Mouse (Mus musculus): ENCODE results near the gene Ttc13. TPM values are rescaled to one million over a fixed set of nuclear protein-coding genes. Genes with fewer than 3 reads are reported as not detected.

Ttc13 gene
- polyA plus RNA-seq, 1 experiment from 2014 or later = 34.7 TPM

DNA sequence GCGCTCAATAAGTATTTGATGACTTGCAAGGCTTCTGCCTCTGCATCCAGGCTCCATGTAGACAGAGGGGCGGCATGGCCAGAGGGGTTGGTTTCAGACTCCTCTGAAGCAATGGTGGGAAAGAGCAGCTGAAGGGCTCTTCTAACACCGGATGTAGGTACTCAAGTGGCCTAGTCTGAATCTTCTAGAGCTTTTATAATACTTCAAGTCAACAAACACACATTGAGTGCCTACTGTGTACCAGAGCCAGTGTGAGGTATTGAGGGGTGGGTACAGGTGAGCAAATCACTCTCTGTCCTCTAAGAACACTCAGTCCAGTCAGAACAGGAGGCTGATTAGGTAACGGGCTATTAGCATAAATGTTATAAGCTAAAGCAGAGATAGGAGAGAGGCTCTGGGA lies 30.1 kb downstream of the Ttc13 start:
- Histone ChIP-seq H3K4me3 (ENCODE audit: low read length) (no peak overlapping the region), H3K27ac (ENCODE audit: low read length) (no peak overlapping the region), H3K9ac (ENCODE audit: low read depth, low read length) (no peak overlapping the region), H3K27me3 (replicated peaks; ENCODE audit: control insufficient read depth, insufficient read depth, low read length) (no peaks in the 10 kb centered on the region), H3K36me3 (ENCODE audit: control insufficient read depth, insufficient read depth, low read length) (peaks cover 12% of the 10 kb centered on the region), H3K9me3 (ENCODE audit: control insufficient read depth, low read length) (no peaks in the 10 kb centered on the region), H3K4me2 (ENCODE audit: low read depth, low read length) (no peak overlapping the region), H3K4me1 (ENCODE audit: control insufficient read depth, insufficient read depth, low read length) (peaks cover 11% of the 10 kb centered on the region)
- no peak for ATAC-seq
- WGBS = 94% methylated on average over 4 of the region's 4 CpGs

- no peak overlapping the region for H3K4me3 ChIP-seq (ENCODE audit: low read length)
- WGBS = 85% methylated on average over 13 of the region's 13 CpGs
- no peaks in the 10 kb centered on the region for H3K4me1 ChIP-seq (ENCODE audit: control insufficient read depth, insufficient read depth, low read length)
- no peaks in the 10 kb centered on the region for H3K27me3 ChIP-seq (replicated peaks; ENCODE audit: control insufficient read depth, insufficient read depth, low read length)
- H3K4me2 ChIP-seq (ENCODE audit: low read depth, low read length) = no peak overlapping the region
- H3K36me3 ChIP-seq (ENCODE audit: control insufficient read depth, insufficient read depth, low read length) = peaks cover 13% of the 10 kb centered on the region; the same call in 1 of the 2 replicates
- no peak overlapping the region for H3K9ac ChIP-seq (ENCODE audit: low read depth, low read length)
- no peaks in the 10 kb centered on the region for H3K9me3 ChIP-seq (ENCODE audit: control insufficient read depth, low read length)
- ATAC-seq = no peak
- H3K27ac ChIP-seq (ENCODE audit: low read length) = no peak overlapping the region
These were observed 32.9 kb downstream of the Ttc13 start for GRCm38 (mm10) chr8:124688899-124689298.

- WGBS = 87% methylated on average over 10 of the region's 10 CpGs
These were observed 39.6 kb downstream of the Ttc13 start for GRCm38 (mm10) chr8:124682218-124682617.

DNA sequence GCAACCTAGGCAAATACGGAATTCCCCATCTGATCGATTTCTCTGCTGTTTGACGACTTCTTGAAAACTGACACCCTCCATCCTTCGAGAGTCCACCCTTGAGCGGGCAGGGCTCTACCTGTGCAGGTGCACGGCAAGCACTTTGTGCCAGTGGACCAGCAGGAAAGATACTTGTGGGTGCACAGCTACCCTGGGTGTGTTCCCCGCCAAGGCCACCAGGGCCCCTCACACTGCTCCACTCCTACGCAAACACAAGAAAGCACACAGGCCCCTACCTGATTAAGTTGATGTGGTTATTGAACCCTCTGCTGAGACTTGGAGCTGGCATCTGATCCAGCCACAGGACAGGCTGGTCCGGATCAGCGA lies 40.0 kb downstream of the Ttc13 start:
- ATAC-seq = no peak
- Histone ChIP-seq H3K4me1 (ENCODE audit: control insufficient read depth, insufficient read depth, low read length) (no peaks in the 10 kb centered on the region), H3K27ac (ENCODE audit: low read length) (no peak overlapping the region), H3K9me3 (ENCODE audit: control insufficient read depth, low read length) (no peaks in the 10 kb centered on the region), H3K9ac (ENCODE audit: low read depth, low read length) (no peak overlapping the region), H3K27me3 (replicated peaks; ENCODE audit: control insufficient read depth, insufficient read depth, low read length) (no peaks in the 10 kb centered on the region), H3K36me3 (ENCODE audit: control insufficient read depth, insufficient read depth, low read length) (peaks cover 16% of the 10 kb centered on the region), H3K4me3 (ENCODE audit: low read length) (no peak overlapping the region), H3K4me2 (ENCODE audit: low read depth, low read length) (no peak overlapping the region)
- 73% methylated on average over 10 of the region's 10 CpGs for WGBS

More at GRCm38 (mm10) chr8:124682218-124682617, 39.6 kb downstream of the Ttc13 start:
- Histone ChIP-seq H3K36me3 (ENCODE audit: control insufficient read depth, insufficient read depth, low read length) (peaks cover 16% of the 10 kb centered on the region), H3K27ac (ENCODE audit: low read length) (no peak overlapping the region), H3K9ac (ENCODE audit: low read depth, low read length) (no peak overlapping the region), H3K4me1 (ENCODE audit: control insufficient read depth, insufficient read depth, low read length) (no peaks in the 10 kb centered on the region), H3K9me3 (ENCODE audit: control insufficient read depth, low read length) (no peaks in the 10 kb centered on the region), H3K4me3 (ENCODE audit: low read length) (no peak overlapping the region), H3K27me3 (replicated peaks; ENCODE audit: control insufficient read depth, insufficient read depth, low read length) (no peaks in the 10 kb centered on the region), H3K4me2 (ENCODE audit: low read depth, low read length) (no peak overlapping the region)
- ATAC-seq = no peak

GRCm38 (mm10) chr8:124681077-124681791 lies 40.5 kb downstream of the Ttc13 start:
- no peak for ATAC-seq

DNA sequence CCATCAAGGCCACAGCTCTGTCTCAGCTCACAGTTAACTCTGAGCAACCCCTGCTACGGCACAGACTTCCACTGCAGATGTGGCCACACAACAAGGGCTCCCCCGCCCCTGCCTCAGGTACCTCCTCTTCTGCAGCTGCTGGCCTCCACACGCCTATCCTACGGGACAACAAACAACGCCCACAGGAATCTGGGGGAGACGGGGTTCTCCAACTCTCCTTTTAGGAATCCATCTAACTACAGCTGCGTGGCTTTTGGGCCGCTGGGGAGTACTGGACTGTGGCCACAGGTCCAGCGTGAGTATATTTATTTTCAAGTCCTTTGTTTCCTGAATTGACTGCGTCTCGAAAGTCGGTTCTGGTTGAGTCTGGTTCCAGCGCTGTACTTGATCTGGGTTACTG lies 43.5 kb downstream of the Ttc13 start:
- Histone ChIP-seq H3K4me2 (ENCODE audit: low read depth, low read length) (no peak overlapping the region), H3K4me3 (ENCODE audit: low read length) (no peak overlapping the region), H3K36me3 (ENCODE audit: control insufficient read depth, insufficient read depth, low read length) (peaks cover 7% of the 10 kb centered on the region), H3K9me3 (ENCODE audit: control insufficient read depth, low read length) (no peaks in the 10 kb centered on the region), H3K9ac (ENCODE audit: low read depth, low read length) (no peak overlapping the region), H3K4me1 (ENCODE audit: control insufficient read depth, insufficient read depth, low read length) (no peaks in the 10 kb centered on the region), H3K27ac (ENCODE audit: low read length) (no peak overlapping the region), H3K27me3 (replicated peaks; ENCODE audit: control insufficient read depth, insufficient read depth, low read length) (no peaks in the 10 kb centered on the region)
- 91% methylated on average over 13 of the region's 13 CpGs for whole genome bisulfite sequencing
- ATAC-seq = no peak

More at GRCm38 (mm10) chr8:124681077-124681791, 40.5 kb downstream of the Ttc13 start:
- Histone ChIP-seq H3K36me3 (ENCODE audit: control insufficient read depth, insufficient read depth, low read length) (peaks cover 13% of the 10 kb centered on the region), H3K9me3 (ENCODE audit: control insufficient read depth, low read length) (no peaks in the 10 kb centered on the region), H3K27ac (ENCODE audit: low read length) (no peak overlapping the region), H3K4me1 (ENCODE audit: control insufficient read depth, insufficient read depth, low read length) (no peaks in the 10 kb centered on the region), H3K27me3 (replicated peaks; ENCODE audit: control insufficient read depth, insufficient read depth, low read length) (no peaks in the 10 kb centered on the region), H3K4me3 (ENCODE audit: low read length) (no peak overlapping the region), H3K9ac (ENCODE audit: low read depth, low read length) (no peak overlapping the region), H3K4me2 (ENCODE audit: low read depth, low read length) (no peak overlapping the region)
- WGBS = 79% methylated on average over 10 of the region's 10 CpGs

GRCm38 (mm10) chr8:124677486-124677885 lies 44.3 kb downstream of the Ttc13 start:
- no peaks in the 10 kb centered on the region for H3K9me3 ChIP-seq (ENCODE audit: control insufficient read depth, low read length)
- 43% methylated on average over 12 of the region's 12 CpGs for WGBS
- no peaks in the 10 kb centered on the region for H3K4me1 ChIP-seq (ENCODE audit: control insufficient read depth, insufficient read depth, low read length)
- H3K9ac ChIP-seq (ENCODE audit: low read depth, low read length) = peak overlapping the region; percentile 40
- no peak overlapping the region for H3K4me2 ChIP-seq (ENCODE audit: low read depth, low read length)
- no peaks in the 10 kb centered on the region for H3K27me3 ChIP-seq (replicated peaks; ENCODE audit: control insufficient read depth, insufficient read depth, low read length)
- no peak overlapping the region for H3K27ac ChIP-seq (ENCODE audit: low read length)
- ATAC-seq = peak; percentile 80
- H3K4me3 ChIP-seq (ENCODE audit: low read length) = no peak overlapping the region
- H3K36me3 ChIP-seq (ENCODE audit: control insufficient read depth, insufficient read depth, low read length) = peaks cover 5% of the 10 kb centered on the region; the same call in 1 of the 2 replicates

DNA sequence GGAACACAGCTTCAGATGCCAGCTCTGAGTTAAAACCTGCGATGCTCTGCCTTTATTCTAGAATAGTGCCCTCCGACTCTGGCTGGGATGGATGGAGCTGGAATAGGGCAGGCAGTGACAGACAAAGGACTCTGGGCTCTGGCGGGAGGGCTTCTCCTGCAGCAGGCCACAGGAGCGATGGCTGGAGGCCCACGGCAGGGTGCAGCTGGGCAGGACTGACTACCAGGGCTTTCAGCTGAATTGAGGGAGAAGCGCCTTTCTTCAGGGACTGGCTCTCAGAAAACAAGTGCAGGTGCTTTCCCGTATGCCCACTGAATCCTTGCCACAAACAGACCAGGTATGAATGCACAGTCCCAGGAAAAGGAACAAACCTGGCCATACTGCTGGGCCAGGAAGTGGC lies 44.7 kb downstream of the Ttc13 start:
- Histone ChIP-seq H3K4me3 (ENCODE audit: low read length) (no peak overlapping the region), H3K27ac (ENCODE audit: low read length) (no peak overlapping the region), H3K4me1 (ENCODE audit: control insufficient read depth, insufficient read depth, low read length) (no peaks in the 10 kb centered on the region), H3K9me3 (ENCODE audit: control insufficient read depth, low read length) (no peaks in the 10 kb centered on the region), H3K4me2 (ENCODE audit: low read depth, low read length) (no peak overlapping the region), H3K36me3 (ENCODE audit: control insufficient read depth, insufficient read depth, low read length) (peaks cover 5% of the 10 kb centered on the region; the same call in 1 of the 2 replicates), H3K9ac (ENCODE audit: low read depth, low read length) (peak overlapping the region; percentile 40), H3K27me3 (replicated peaks; ENCODE audit: control insufficient read depth, insufficient read depth, low read length) (no peaks in the 10 kb centered on the region)
- no peak for ATAC-seq
- WGBS = 87% methylated on average over 7 of the region's 7 CpGs

- no peak overlapping the region for H3K27ac ChIP-seq (ENCODE audit: low read length)
- H3K4me2 ChIP-seq (ENCODE audit: low read depth, low read length) = no peak overlapping the region
- WGBS = 96% methylated on average over 4 of the region's 4 CpGs
- no peaks in the 10 kb centered on the region for H3K4me1 ChIP-seq (ENCODE audit: control insufficient read depth, insufficient read depth, low read length)
- no peak overlapping the region for H3K4me3 ChIP-seq (ENCODE audit: low read length)
- peaks cover 5% of the 10 kb centered on the region; the same call in 1 of the 2 replicates for H3K36me3 ChIP-seq (ENCODE audit: control insufficient read depth, insufficient read depth, low read length)
- H3K9ac ChIP-seq (ENCODE audit: low read depth, low read length) = no peak overlapping the region
- H3K27me3 ChIP-seq (replicated peaks; ENCODE audit: control insufficient read depth, insufficient read depth, low read length) = no peaks in the 10 kb centered on the region
- no peak for ATAC-seq
- no peaks in the 10 kb centered on the region for H3K9me3 ChIP-seq (ENCODE audit: control insufficient read depth, low read length)
These were observed 45.1 kb downstream of the Ttc13 start for GRCm38 (mm10) chr8:124676661-124677060.

GRCm38 (mm10) chr8:124672345-124672744 lies 49.4 kb downstream of the Ttc13 start:
- no peak for ATAC-seq

More at GRCm38 (mm10) chr8:124672345-124672744, 49.4 kb downstream of the Ttc13 start:
- no peaks in the 10 kb centered on the region for H3K27me3 ChIP-seq (replicated peaks; ENCODE audit: control insufficient read depth, insufficient read depth, low read length)
- H3K9me3 ChIP-seq (ENCODE audit: control insufficient read depth, low read length) = no peaks in the 10 kb centered on the region
- H3K9ac ChIP-seq (ENCODE audit: low read depth, low read length) = no peak overlapping the region
- H3K4me2 ChIP-seq (ENCODE audit: low read depth, low read length) = no peak overlapping the region
- no peak overlapping the region for H3K27ac ChIP-seq (ENCODE audit: low read length)
- WGBS = 94% methylated on average over 2 of the region's 2 CpGs
- no peaks in the 10 kb centered on the region for H3K4me1 ChIP-seq (ENCODE audit: control insufficient read depth, insufficient read depth, low read length)
- H3K4me3 ChIP-seq (ENCODE audit: low read length) = no peak overlapping the region
- no peaks in the 10 kb centered on the region for H3K36me3 ChIP-seq (ENCODE audit: control insufficient read depth, insufficient read depth, low read length)
